ENCODE assay signal across 23 mouse cellular contexts in the genomic region with DNA sequence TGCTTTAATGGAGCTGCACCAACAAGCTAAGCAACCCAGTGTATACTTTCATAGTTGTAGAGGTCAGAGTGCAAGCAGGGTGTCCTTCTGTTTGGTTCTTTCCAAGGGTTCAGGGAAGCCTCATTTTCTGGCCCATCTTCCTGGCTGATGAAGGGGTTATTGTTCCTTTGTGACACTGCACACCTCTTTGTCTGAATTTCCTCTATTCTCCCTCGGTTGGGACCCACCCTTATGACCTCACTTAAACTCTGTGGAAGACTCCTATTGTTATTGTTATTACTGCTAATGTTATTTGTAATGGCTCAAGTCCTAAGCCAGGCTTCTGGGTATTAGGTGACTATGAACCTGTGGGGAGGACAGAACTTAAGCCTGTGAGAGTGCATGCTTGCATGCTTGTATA.
DNase-seq lines count a peak whose midpoint lies in the region; ATAC-seq and TF ChIP-seq lines count a peak whose summit lies in the region.
"Had no signal": no experiment of that assay in that cellular context is flagged by ENCODE, and none has a peak within 500 bp of the region (broad histone marks: within the 10 kb centered on the region; RNA-seq: fewer than 3 reads in every experiment).

No protein-coding gene starts in this region.

- peak overlapping the region; percentile 60; the same call in 1 of the 2 replicates for H3K27ac ChIP-seq in heart, embryonic 13.5 days (replicated peaks)
- H3K27ac ChIP-seq in heart, embryonic 11.5 days (ENCODE audit: low read depth, low read length) = no peak overlapping the region
- H3K27ac ChIP-seq in kidney, adult 2 months (ENCODE audit: insufficient read depth, low read depth, low read length) = peak overlapping the region; percentile 68; the same call in 1 of the 2 replicates
- H3K27ac ChIP-seq: embryonic facial prominence, embryonic 13.5 days; forebrain, embryonic 12.5 days; limb, embryonic 15.5 days; liver, embryonic 14.5 days; midbrain, embryonic 13.5 days had no signal

- peak; percentile 24 for DNase-seq in kidney, adult 2 months
- DNase-seq in kidney, postnatal 36 days = no peak
- peak; percentile 97 for DNase-seq in ES-CJ7 (ENCODE audit: low read depth, low spot score)
- peak; percentile 95 for DNase-seq in ZHBTc4 (ENCODE audit: low read depth, low spot score)
- no peak for DNase-seq in cerebellum, postnatal 14 days
- DNase-seq: adrenal gland, adult 2 months; B cell, adult 2 months; cerebellum, adult 18-20 months; cerebellum, postnatal 36 days; left cerebral cortex, postnatal 4 days; thymus, adult 18-20 months; thymus, postnatal 36 days had no signal

- H3K4me3 ChIP-seq in heart, embryonic 13.5 days = no peak overlapping the region
- no peak overlapping the region for H3K4me3 ChIP-seq in heart, embryonic 11.5 days (ENCODE audit: low read depth, low read length)
- no peak overlapping the region for H3K4me3 ChIP-seq in kidney, adult 2 months (ENCODE audit: insufficient read depth, low read depth, low read length)
- H3K4me3 ChIP-seq: embryonic facial prominence, embryonic 13.5 days; erythroblast, embryonic 14.5 days; forebrain, embryonic 12.5 days; limb, embryonic 15.5 days; lung, embryonic 15.5 days; megakaryocyte, embryonic 14.5 days; midbrain, embryonic 13.5 days had no signal

- H3K36me3 ChIP-seq in heart, embryonic 13.5 days = no peaks in the 10 kb centered on the region
- no peaks in the 10 kb centered on the region for H3K36me3 ChIP-seq in heart, embryonic 11.5 days (ENCODE audit: control insufficient read depth, insufficient read depth, low read length)
- H3K36me3 ChIP-seq in kidney, adult 2 months (ENCODE audit: control insufficient read depth, insufficient read depth, low read length) = no peaks in the 10 kb centered on the region
- H3K36me3 ChIP-seq: embryonic facial prominence, embryonic 13.5 days; forebrain, embryonic 12.5 days; limb, embryonic 15.5 days; lung, embryonic 15.5 days; midbrain, embryonic 13.5 days had no signal

- H3K9ac ChIP-seq in heart, embryonic 13.5 days = no peak overlapping the region
- no peak overlapping the region for H3K9ac ChIP-seq in heart, embryonic 11.5 days (ENCODE audit: low read depth, low read length)
- H3K9ac ChIP-seq: embryonic facial prominence, embryonic 13.5 days; forebrain, embryonic 12.5 days; limb, embryonic 15.5 days; liver, embryonic 14.5 days; lung, embryonic 15.5 days; midbrain, embryonic 13.5 days had no signal

- 55% methylated on average over 1 of the region's 1 CpGs for WGBS in heart, embryonic 13.5 days
- WGBS in heart, embryonic 11.5 days (ENCODE audit: insufficient replicate concordance) = 63% methylated on average over 1 of the region's 1 CpGs
- 52% methylated on average over 1 of the region's 1 CpGs for WGBS in kidney, adult 2 months

- TF ChIP-seq CTCF in kidney, adult 2 months (conservative IDR thresholded peaks at IDR 0.05; ENCODE audit: insufficient read depth, insufficient read length, low read depth, low read length) = no peak

- no peak for ATAC-seq in heart, embryonic 13.5 days (ENCODE audit: extremely low read depth, insufficient number of reproducible peaks, low FRiP score, low TSS enrichment)
- ATAC-seq in heart, embryonic 11.5 days (replicated peaks; ENCODE audit: insufficient number of reproducible peaks, low FRiP score, low TSS enrichment) = no peak
- ATAC-seq: midbrain, embryonic 13.5 days had no signal

- peaks cover 84% of the 10 kb centered on the region for H3K4me1 ChIP-seq in heart, embryonic 13.5 days
- peaks cover 38% of the 10 kb centered on the region for H3K4me1 ChIP-seq in heart, embryonic 11.5 days (ENCODE audit: control insufficient read depth, insufficient read depth, low read length)
- H3K4me1 ChIP-seq in kidney, adult 2 months (ENCODE audit: control insufficient read depth, insufficient read depth, low read length) = peaks cover 17% of the 10 kb centered on the region; the same call in 1 of the 2 replicates

- TF ChIP-seq POLR2A in kidney, adult 2 months (IDR thresholded peaks at IDR 0.05; ENCODE audit: low read depth, low read length) = no peak

- no peaks in the 10 kb centered on the region for H3K27me3 ChIP-seq in heart, embryonic 13.5 days (replicated peaks)
- H3K27me3 ChIP-seq in heart, embryonic 11.5 days (ENCODE audit: control insufficient read depth, insufficient read depth, low read length) = no peaks in the 10 kb centered on the region
- no peaks in the 10 kb centered on the region for H3K27me3 ChIP-seq in kidney, adult 2 months (replicated peaks; ENCODE audit: control insufficient read depth, insufficient read depth, low read length)
- H3K27me3 ChIP-seq: CH12.LX; embryonic facial prominence, embryonic 13.5 days; forebrain, embryonic 12.5 days; limb, embryonic 15.5 days; lung, embryonic 15.5 days; megakaryocyte, embryonic 14.5 days; midbrain, embryonic 13.5 days had no signal

- no peaks in the 10 kb centered on the region for H3K9me3 ChIP-seq in heart, embryonic 13.5 days
- H3K9me3 ChIP-seq in heart, embryonic 11.5 days (replicated peaks; ENCODE audit: control insufficient read depth, low read length) = no peaks in the 10 kb centered on the region
- H3K9me3 ChIP-seq: embryonic facial prominence, embryonic 13.5 days; forebrain, embryonic 12.5 days; limb, embryonic 15.5 days; lung, embryonic 15.5 days; megakaryocyte, embryonic 14.5 days; midbrain, embryonic 13.5 days had no signal

- H3K4me2 ChIP-seq in heart, embryonic 13.5 days = no peak overlapping the region
- no peak overlapping the region for H3K4me2 ChIP-seq in heart, embryonic 11.5 days
- H3K4me2 ChIP-seq: embryonic facial prominence, embryonic 13.5 days; forebrain, embryonic 12.5 days; limb, embryonic 15.5 days; lung, embryonic 15.5 days; midbrain, embryonic 13.5 days had no signal

Comparison
In these comparisons a context has a peak if more than half of its experiments do, and no peak if none do; other contexts are left out.
1. DNase-seq: peak in kidney, adult 2 months (single experiment), ES-CJ7 (single experiment) and ZHBTc4 (single experiment); none in kidney, postnatal 36 days (0 of 2) and cerebellum, postnatal 14 days (0 of 2).